Mouse (Mus musculus) liver, adult 2 months (tissue): ENCODE measurements around the gene Hist1h4d.
A peak's percentile ranks its signal among the peaks of the same experiment; 100 is the strongest.
"Not testable (repeated sequence)": the region's sequence is repeated elsewhere in the genome, so short reads cannot be mapped to it uniquely, and the experiment has no call there.

Experiments used
- CTCF ChIP-seq: fragments of 200-500 bp; IDR thresholded peaks from 2 replicates; pipeline ENCODE4 v1.5.1; 2011; ENCODE audit warnings: low read depth, low read length, control low read depth
- POLR2A ChIP-seq: fragments of 200-500 bp; IDR thresholded peaks from 2 replicates; pipeline ENCODE4 v1.6.1; 2011; ENCODE audit warnings: low read length, control low read depth; ENCODE audit not compliant: insufficient read depth; ENCODE audit errors: extremely low read depth

DNA sequence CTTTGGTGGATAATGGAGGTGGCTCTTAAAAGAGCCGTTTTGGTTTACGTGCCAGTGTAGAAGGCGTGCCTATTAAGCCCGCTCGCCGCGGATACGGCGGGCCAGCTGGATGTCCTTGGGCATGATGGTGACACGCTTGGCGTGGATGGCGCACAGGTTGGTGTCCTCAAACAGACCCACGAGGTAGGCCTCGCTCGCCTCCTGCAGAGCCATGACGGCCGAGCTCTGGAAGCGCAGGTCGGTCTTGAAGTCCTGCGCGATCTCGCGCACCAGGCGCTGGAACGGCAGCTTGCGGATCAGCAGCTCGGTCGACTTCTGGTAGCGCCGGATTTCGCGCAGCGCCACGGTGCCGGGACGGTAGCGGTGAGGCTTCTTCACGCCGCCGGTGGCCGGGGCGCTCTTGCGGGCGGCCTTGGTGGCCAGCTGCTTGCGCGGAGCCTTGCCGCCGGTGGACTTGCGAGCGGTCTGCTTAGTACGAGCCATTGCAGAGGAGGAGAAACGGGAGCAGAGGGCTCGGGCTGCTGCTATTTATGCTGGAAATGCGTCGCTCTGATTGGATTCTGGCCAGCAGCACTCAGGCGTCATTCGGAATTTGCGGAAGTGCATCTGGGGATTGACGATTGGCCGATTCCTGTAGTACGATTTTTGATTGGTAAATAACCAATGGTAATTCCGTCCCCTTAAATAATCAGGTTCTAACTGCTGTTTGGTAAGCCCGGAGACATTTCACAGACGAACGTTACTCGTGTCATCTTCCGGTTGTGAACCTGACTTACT, 19.3 kb upstream of the Hist1h4d start, which contains the start of gene Hist1h3e:
- TF ChIP-seq CTCF: not testable (repeated sequence)
- peak; percentile 94 for TF ChIP-seq POLR2A
